26 mouse cellular contexts compared by ENCODE assay signal in the genomic region with DNA sequence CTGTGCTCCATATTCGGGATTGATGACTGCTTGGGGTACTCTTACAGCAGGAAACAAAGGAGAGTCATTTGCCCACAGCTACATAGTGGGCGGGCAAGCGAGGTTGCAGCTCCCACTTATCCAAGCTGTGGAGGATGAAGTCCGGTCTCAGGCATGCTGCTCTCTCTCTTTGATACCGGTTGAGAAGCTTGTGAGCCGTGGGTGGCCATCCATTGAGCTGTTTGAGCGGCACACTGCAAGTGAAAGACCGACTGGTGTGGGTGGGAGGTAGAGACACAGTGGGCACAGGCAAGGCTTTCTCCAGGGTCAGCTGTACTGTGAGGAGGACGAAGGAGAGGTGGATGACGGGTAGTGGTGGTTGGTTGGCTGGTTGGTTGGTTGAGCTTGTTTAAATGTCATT. TPM values are rescaled to one million over a fixed set of nuclear protein-coding genes. Genes with fewer than 3 reads are reported as not detected.
DNase-seq lines count a peak whose midpoint lies in the region; ATAC-seq and TF ChIP-seq lines count a peak whose summit lies in the region.
"Had no signal": no experiment of that assay in that cellular context is flagged by ENCODE, and none has a peak within 500 bp of the region (broad histone marks: within the 10 kb centered on the region; RNA-seq: fewer than 3 reads in every experiment).

No protein-coding gene starts in this region.

- no peak overlapping the region for H3K27ac ChIP-seq in gastrocnemius, adult 2 months
- H3K27ac ChIP-seq: forebrain, embryonic 10.5 days; forebrain, embryonic 13.5 days; heart, embryonic 13.5 days; hindbrain, embryonic 14.5 days; hindbrain, postnatal 0 days had no signal

- H3K4me3 ChIP-seq in gastrocnemius, adult 2 months = no peak overlapping the region
- H3K4me3 ChIP-seq: forebrain, embryonic 10.5 days; forebrain, embryonic 13.5 days; heart, embryonic 13.5 days had no signal

- DNase-seq in gastrocnemius, adult 2 months = peak; percentile 5
- DNase-seq in gastrocnemius, adult 18-20 months (ENCODE audit: low spot score) = no peak
- DNase-seq in right cerebral cortex, adult 18-20 months = peak; percentile 56
- DNase-seq in right cerebral cortex, postnatal 25 days = no peak
- peak; percentile 64 for DNase-seq in brain, adult 2 months (ENCODE audit: low read depth, low spot score)
- peak; percentile 34 for DNase-seq in telencephalon, adult 2 months (ENCODE audit: low read depth, low spot score)
- DNase-seq: adrenal gland, postnatal 10 days; adrenal gland, postnatal 36 days; B cell, adult 2 months; cerebellum, adult 11-12 months; cerebellum, adult 8-10 months; cerebellum, postnatal 10 days; cerebellum, postnatal 36 days; gastrocnemius, postnatal 14 days; heart, adult 18-20 months; heart, postnatal 14 days; heart, postnatal 4 days had no signal

- TF ChIP-seq CTCF in gastrocnemius, adult 2 months (IDR thresholded peaks at IDR 0.05) = no peak

- intact Hi-C loops in gastrocnemius, adult 2 months (cut with DNase I) = no loop called here

- no peak for ATAC-seq in cerebellum, adult (ENCODE audit: insufficient number of reproducible peaks, low FRiP score, low TSS enrichment)
- ATAC-seq: forebrain, embryonic 13.5 days; forebrain, embryonic 16.5 days; hindbrain, postnatal 0 days; inflammation-experienced regulatory T-cells, adult 6 months; Patski had no signal

RNA-seq across cellular contexts. Expression of a gene that starts 5.4 kb away (rescaled TPM):
- total RNA-seq in gastrocnemius, adult 2 months (2021) = 10 to 100 TPM; 24.9 to 30.9 TPM
- total RNA-seq in gastrocnemius, adult 18-20 months (2021) = 10 to 100 TPM; 25.8 to 30.9 TPM

RNA-seq across cellular contexts. Expression of a gene that starts 18.5 kb away (rescaled TPM):
- 1 to 10 TPM; 2.2 to 3.1 TPM for total RNA-seq in gastrocnemius, adult 2 months (2021)
- 1 to 10 TPM; 2.0 to 2.7 TPM for total RNA-seq in gastrocnemius, adult 18-20 months (2021)

Comparison
In these comparisons a context has a peak if more than half of its experiments do, and no peak if none do; other contexts are left out.
1. DNase-seq: peak in gastrocnemius, adult 2 months (single experiment), right cerebral cortex, adult 18-20 months (single experiment), brain, adult 2 months (single experiment) and telencephalon, adult 2 months (single experiment); none in gastrocnemius, adult 18-20 months (single experiment) and right cerebral cortex, postnatal 25 days (single experiment).